Mouse (Mus musculus): Measurements from ENCODE around the gene Hebp1. TPM values are rescaled to one million over a fixed set of nuclear protein-coding genes. Genes with fewer than 3 reads are reported as not detected.

Gene Hebp1
- polyA plus RNA-seq, 1 experiment from 2014 or later = 45.1 TPM

- WGBS = 92% methylated on average over 12 of the region's 12 CpGs
- Histone ChIP-seq H3K4me1 (replicated peaks) (no peaks in the 10 kb centered on the region), H3K27me3 (replicated peaks) (no peaks in the 10 kb centered on the region), H3K4me2 (replicated peaks) (no peak overlapping the region), H3K4me3 (replicated peaks) (no peak overlapping the region), H3K27ac (no peak overlapping the region), H3K9ac (no peak overlapping the region), H3K9me3 (no peaks in the 10 kb centered on the region), H3K36me3 (no peaks in the 10 kb centered on the region)
- ATAC-seq = no peak
These were observed 104.9 kb downstream of the Hebp1 start for GRCm38 (mm10) chr6:135092798-135093470.

- Histone ChIP-seq H3K4me2 (replicated peaks) (no peak overlapping the region), H3K4me1 (replicated peaks) (no peaks in the 10 kb centered on the region), H3K9ac (no peak overlapping the region), H3K9me3 (no peaks in the 10 kb centered on the region), H3K27me3 (replicated peaks) (no peaks in the 10 kb centered on the region), H3K36me3 (no peaks in the 10 kb centered on the region), H3K27ac (no peak overlapping the region), H3K4me3 (replicated peaks) (no peak overlapping the region)
- ATAC-seq = no peak
- WGBS = 78% methylated on average over 4 of the region's 4 CpGs
These were observed 107.2 kb downstream of the Hebp1 start for GRCm38 (mm10) chr6:135090661-135091060.

DNA sequence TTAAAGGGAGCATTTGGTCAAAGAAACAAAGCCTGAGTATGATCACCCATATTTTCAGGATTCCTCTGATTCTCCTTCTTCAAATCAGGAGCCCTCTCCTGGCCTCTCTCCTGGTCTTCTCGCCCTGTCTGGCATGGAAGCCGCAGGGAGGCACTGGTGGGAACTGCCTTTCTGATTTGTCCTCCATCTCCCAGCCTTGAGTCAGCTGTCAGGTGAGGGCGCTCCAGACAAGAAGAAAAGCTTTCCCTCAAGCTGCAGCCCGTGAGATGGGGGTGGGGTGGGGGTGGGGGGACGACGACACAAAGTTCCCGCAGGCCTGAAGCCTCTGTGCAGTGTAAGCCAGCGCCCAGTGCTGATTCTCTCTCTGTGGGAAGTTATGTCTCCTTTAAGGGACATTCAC lies 108.0 kb downstream of the Hebp1 start:
- Histone ChIP-seq H3K4me1 (replicated peaks) (no peaks in the 10 kb centered on the region), H3K9ac (no peak overlapping the region), H3K27ac (no peak overlapping the region), H3K4me2 (replicated peaks) (no peak overlapping the region), H3K4me3 (replicated peaks) (no peak overlapping the region), H3K9me3 (no peaks in the 10 kb centered on the region), H3K36me3 (no peaks in the 10 kb centered on the region), H3K27me3 (replicated peaks) (no peaks in the 10 kb centered on the region)
- 34% methylated on average over 8 of the region's 8 CpGs for WGBS
- no peak for ATAC-seq

- WGBS = 30% methylated on average over 19 of the region's 19 CpGs
- H3K9me3 ChIP-seq = no peaks in the 10 kb centered on the region
- no peak overlapping the region for H3K4me3 ChIP-seq (replicated peaks)
- no peaks in the 10 kb centered on the region for H3K4me1 ChIP-seq (replicated peaks)
- no peaks in the 10 kb centered on the region for H3K27me3 ChIP-seq (replicated peaks)
- H3K4me2 ChIP-seq (replicated peaks) = peak overlapping the region; percentile 46
- H3K9ac ChIP-seq = no peak overlapping the region
- no peak overlapping the region for H3K27ac ChIP-seq
- 0 out of 2 replicates have a peak, but pooled peaks cover 4% of the 10 kb centered on the region for H3K36me3 ChIP-seq
- peak; percentile 80 for ATAC-seq
These were observed 109.9 kb downstream of the Hebp1 start for GRCm38 (mm10) chr6:135087721-135088451.

Other genes starting within 250 kb of the Hebp1 start
- 3.5 and 3.6 TPM in 2 replicates for gene Apold1, start 216.3 kb downstream of the Hebp1 start, polyA plus RNA-seq (2015; fragmentation: Nextera tagmentation; extraction: Ambion mirVana)
- 97.4 and 99.7 TPM in 2 replicates for gene Ddx47, start 186.4 kb downstream of the Hebp1 start, polyA plus RNA-seq (2015; fragmentation: Nextera tagmentation; extraction: Ambion mirVana)
- gene Gprc5a, start 132.4 kb downstream of the Hebp1 start, polyA plus RNA-seq (2015; fragmentation: Nextera tagmentation; extraction: Ambion mirVana) = 8.8 and 10.9 TPM in 2 replicates
- gene Gprc5d, start 79.7 kb downstream of the Hebp1 start, polyA plus RNA-seq (2015; fragmentation: Nextera tagmentation; extraction: Ambion mirVana) = not detected in 2 replicates
- gene Fam234b, start within 50 bp of the Hebp1 start, polyA plus RNA-seq (2015; fragmentation: Nextera tagmentation; extraction: Ambion mirVana) = 36.3 and 42.0 TPM in 2 replicates
- 0.41 and 0.47 TPM in 2 replicates for gene Gsg1, start 56.3 kb upstream of the Hebp1 start, polyA plus RNA-seq (2015; fragmentation: Nextera tagmentation; extraction: Ambion mirVana)
- 0.25 TPM in 1 of 2 replicates, not detected in the other for gene Pbp2, start 112.4 kb upstream of the Hebp1 start, polyA plus RNA-seq (2015; fragmentation: Nextera tagmentation; extraction: Ambion mirVana)
- 45.7 and 49.4 TPM in 2 replicates for gene Emp1, start 164.5 kb upstream of the Hebp1 start, polyA plus RNA-seq (2015; fragmentation: Nextera tagmentation; extraction: Ambion mirVana)